Mouse (Mus musculus): ENCODE results near the gene Ankrd54. TPM values are rescaled to one million over a fixed set of nuclear protein-coding genes. Genes with fewer than 3 reads are reported as not detected.

Gene Ankrd54
- polyA plus RNA-seq, 1 experiment from 2014 or later, result 48.4 TPM

DNA sequence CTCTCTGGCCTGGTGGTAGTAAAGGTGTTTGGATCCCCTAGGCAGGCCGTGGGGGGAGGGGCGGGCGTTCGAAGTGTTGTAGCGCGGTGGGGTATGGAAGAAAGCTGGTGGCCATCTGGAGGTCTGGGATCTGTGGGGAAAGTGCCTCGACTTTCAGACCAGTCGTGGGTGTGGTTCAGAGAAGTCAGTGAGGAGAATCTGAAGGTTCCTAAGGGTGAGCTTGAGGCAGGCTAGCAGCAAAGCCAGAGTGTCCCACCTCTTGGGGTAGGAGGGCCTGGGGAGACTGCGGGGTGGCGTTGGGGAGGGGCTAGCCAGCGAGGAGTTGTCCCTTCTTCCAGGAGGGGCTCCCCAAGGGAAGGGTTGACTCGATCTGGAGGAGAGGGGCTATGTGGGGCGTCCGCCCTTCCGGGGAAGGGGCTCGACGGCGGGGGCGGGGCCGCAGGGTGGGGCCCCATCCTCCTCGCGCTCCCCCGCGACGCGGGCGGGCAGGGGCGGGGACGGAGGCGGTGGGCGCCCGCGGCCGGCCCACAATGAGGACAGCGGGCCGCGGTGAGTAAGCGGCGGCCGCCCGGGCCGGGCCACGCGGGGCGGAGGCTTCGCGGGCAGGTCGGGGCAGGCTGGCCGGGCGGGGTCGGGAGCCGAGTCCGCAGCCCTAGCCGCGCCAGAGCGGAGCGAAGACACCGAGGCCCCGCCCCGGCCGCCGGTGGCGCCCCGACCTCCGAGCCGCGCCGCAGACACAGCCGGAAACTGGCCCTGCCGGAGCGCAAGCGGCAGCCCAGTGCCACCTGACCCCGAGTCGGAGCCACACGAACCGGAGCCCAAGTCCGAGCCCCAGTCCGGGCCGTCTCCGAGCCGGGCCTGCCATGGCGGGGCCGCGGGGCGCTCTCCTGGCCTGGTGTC, 46.0 kb upstream of the Ankrd54 start, which contains the start of gene Micall1:
Gene Micall1, plus strand, starts transcription at position 478 of the 900 bp plus-strand sequence.
- DNase-seq (ENCODE audit: low spot score), result peak; percentile 84
- Histone ChIP-seq H3K36me3 (ENCODE audit: insufficient read depth, low read length) (no peaks in the 10 kb centered on the region), H3K27ac (ENCODE audit: low read length) (peak within 1 kb of the TSS; percentile 91), H3K9ac (replicated peaks; ENCODE audit: low read depth) (peak within 1 kb of the TSS; percentile 82), H3K4me1 (ENCODE audit: insufficient read depth, low read depth, low read length) (peaks cover 23% of the 10 kb centered on the region; the same call in 1 of the 2 replicates), H3K27me3 (replicated peaks; ENCODE audit: insufficient read depth, low read length) (no peaks in the 10 kb centered on the region), H3K4me3 (ENCODE audit: low read depth, low read length) (peak within 1 kb of the TSS; percentile 84), H3K9me3 (ENCODE audit: low read length) (no peaks in the 10 kb centered on the region), H3K4me2 (replicated peaks; ENCODE audit: low read depth, low read length) (peak within 1 kb of the TSS; percentile 97)
- peak; percentile 90 for ATAC-seq
- whole genome bisulfite sequencing, result under 1% methylated on average over 64 of the region's 85 CpGs
- no peak for TF ChIP-seq EP300 (IDR thresholded peaks at IDR 0.05)
- TF ChIP-seq CTCF (IDR thresholded peaks at IDR 0.05), result no peak

DNA sequence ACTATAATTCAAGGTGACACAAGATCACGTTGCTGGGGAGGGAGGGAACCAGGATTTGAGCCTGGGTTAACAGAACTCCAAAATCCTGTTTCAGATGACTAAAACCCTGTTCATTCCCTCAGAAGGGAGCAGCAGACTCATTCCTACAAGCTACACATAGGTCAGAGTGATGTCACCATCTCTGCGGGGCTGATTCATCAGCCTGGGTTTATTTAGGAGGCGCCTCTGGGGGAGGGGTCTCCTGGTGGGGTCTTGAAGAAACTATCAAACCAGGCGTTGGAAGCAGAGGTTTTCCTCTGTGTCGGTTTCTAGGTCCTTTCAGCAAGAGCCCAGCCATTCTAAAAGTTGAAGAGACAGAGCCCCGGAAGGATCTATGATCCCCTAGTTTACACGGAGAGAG, 45.3 kb upstream of the Ankrd54 start:
- WGBS, result 26% methylated on average over 7 of the region's 7 CpGs
- Histone ChIP-seq H3K27ac (ENCODE audit: low read length) (peak overlapping the region; percentile 91), H3K4me1 (ENCODE audit: insufficient read depth, low read depth, low read length) (peaks cover 23% of the 10 kb centered on the region; the same call in 1 of the 2 replicates), H3K27me3 (replicated peaks; ENCODE audit: insufficient read depth, low read length) (no peaks in the 10 kb centered on the region), H3K9ac (replicated peaks; ENCODE audit: low read depth) (peak overlapping the region; percentile 82), H3K4me2 (replicated peaks; ENCODE audit: low read depth, low read length) (peak overlapping the region; percentile 97), H3K36me3 (ENCODE audit: insufficient read depth, low read length) (no peaks in the 10 kb centered on the region), H3K9me3 (ENCODE audit: low read length) (no peaks in the 10 kb centered on the region), H3K4me3 (ENCODE audit: low read depth, low read length) (peak overlapping the region; percentile 84; the same call in 1 of the 2 replicates)
- DNase-seq (ENCODE audit: low spot score), result peak; percentile 61
- no peak for TF ChIP-seq EP300 (IDR thresholded peaks at IDR 0.05)
- no peak for TF ChIP-seq CTCF (IDR thresholded peaks at IDR 0.05)
- peak; percentile 30 for ATAC-seq

DNA sequence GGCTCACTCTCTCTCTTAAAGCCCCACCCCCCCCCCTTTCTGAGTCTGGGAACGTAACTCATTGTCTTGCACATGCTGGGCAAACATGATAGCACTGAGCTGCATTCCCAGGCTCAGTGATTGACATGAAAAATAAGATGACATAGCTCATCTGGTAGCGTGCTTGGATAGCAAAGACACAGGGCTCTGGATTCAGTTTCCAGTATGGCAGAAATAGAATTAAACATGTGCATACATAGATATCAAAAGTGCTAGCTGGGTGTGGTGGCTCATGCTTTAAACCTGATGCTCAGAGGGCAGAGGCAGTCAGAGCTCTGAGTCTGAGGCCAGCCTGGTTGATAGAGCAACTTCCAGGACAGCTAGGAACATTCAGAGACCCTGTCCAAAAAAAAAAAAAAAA, 43.1 kb upstream of the Ankrd54 start:
- no peak for DNase-seq (ENCODE audit: low spot score)
- Histone ChIP-seq H3K27ac (ENCODE audit: low read length) (no peak overlapping the region), H3K27me3 (replicated peaks; ENCODE audit: insufficient read depth, low read length) (no peaks in the 10 kb centered on the region), H3K4me2 (replicated peaks; ENCODE audit: low read depth, low read length) (no peak overlapping the region), H3K9ac (replicated peaks; ENCODE audit: low read depth) (no peak overlapping the region), H3K4me3 (ENCODE audit: low read depth, low read length) (no peak overlapping the region), H3K36me3 (ENCODE audit: insufficient read depth, low read length) (no peaks in the 10 kb centered on the region), H3K4me1 (ENCODE audit: insufficient read depth, low read depth, low read length) (peaks cover 17% of the 10 kb centered on the region; the same call in 1 of the 2 replicates), H3K9me3 (ENCODE audit: low read length) (no peaks in the 10 kb centered on the region)
- ATAC-seq, result no peak
- WGBS, result 53% methylated on average over 2 of the region's 2 CpGs
- TF ChIP-seq CTCF (IDR thresholded peaks at IDR 0.05), result no peak
- TF ChIP-seq EP300 (IDR thresholded peaks at IDR 0.05), result no peak

DNA sequence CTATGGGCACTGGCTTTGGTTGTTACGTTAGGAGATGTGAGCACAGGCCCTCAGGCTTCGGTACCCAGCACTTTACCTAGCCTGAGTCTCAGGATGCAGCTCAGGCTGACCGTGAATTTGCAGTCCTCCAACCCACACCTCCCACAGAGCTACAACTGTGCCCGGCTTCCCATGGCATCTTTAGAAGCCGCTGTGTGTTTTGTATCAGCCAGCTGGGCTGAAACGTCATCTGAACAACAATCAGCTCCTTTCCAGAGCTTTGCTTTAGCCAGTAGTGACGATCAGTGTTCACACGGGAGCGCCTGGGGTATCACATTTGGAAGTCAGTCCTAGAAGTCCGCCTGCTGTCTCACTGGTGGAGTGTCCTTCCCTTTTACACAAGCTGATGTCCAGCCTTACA, 40.6 kb upstream of the Ankrd54 start:
- DNase-seq (ENCODE audit: low spot score), result no peak
- Histone ChIP-seq H3K4me1 (ENCODE audit: insufficient read depth, low read depth, low read length) (peaks cover 15% of the 10 kb centered on the region), H3K9ac (replicated peaks; ENCODE audit: low read depth) (no peak overlapping the region), H3K4me3 (ENCODE audit: low read depth, low read length) (no peak overlapping the region), H3K9me3 (ENCODE audit: low read length) (no peaks in the 10 kb centered on the region), H3K36me3 (ENCODE audit: insufficient read depth, low read length) (no peaks in the 10 kb centered on the region), H3K4me2 (replicated peaks; ENCODE audit: low read depth, low read length) (no peak overlapping the region), H3K27me3 (replicated peaks; ENCODE audit: insufficient read depth, low read length) (no peaks in the 10 kb centered on the region), H3K27ac (ENCODE audit: low read length) (no peak overlapping the region)
- 81% methylated on average over 10 of the region's 10 CpGs for WGBS
- no peak for ATAC-seq
- TF ChIP-seq CTCF (IDR thresholded peaks at IDR 0.05), result no peak
- TF ChIP-seq EP300 (IDR thresholded peaks at IDR 0.05), result no peak

DNA sequence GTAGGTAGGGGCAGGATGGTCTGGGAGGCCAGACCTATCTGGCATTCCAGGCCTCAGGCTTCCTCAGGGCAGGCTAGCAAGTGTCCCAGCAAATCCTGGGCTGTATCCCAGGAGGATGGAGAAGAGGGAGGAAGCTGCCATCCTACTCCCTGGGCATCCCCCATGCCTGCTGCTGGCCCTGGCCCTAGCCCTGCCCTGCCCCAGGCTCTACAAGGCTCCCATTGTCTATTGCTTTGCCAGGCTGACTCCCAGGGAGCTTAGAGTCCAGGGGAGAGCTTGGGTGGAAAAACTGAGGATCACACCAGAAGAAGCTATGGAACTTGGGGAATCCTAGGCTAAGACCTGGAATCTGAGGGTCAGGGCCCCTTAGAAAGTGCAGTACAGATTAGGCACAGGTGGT, 38.8 kb upstream of the Ankrd54 start:
- Histone ChIP-seq H3K9ac (replicated peaks; ENCODE audit: low read depth) (no peak overlapping the region), H3K4me1 (ENCODE audit: insufficient read depth, low read depth, low read length) (peaks cover 19% of the 10 kb centered on the region), H3K4me3 (ENCODE audit: low read depth, low read length) (no peak overlapping the region), H3K27ac (ENCODE audit: low read length) (peak overlapping the region; percentile 15; the same call in 1 of the 2 replicates), H3K36me3 (ENCODE audit: insufficient read depth, low read length) (no peaks in the 10 kb centered on the region), H3K9me3 (ENCODE audit: low read length) (no peaks in the 10 kb centered on the region), H3K27me3 (replicated peaks; ENCODE audit: insufficient read depth, low read length) (no peaks in the 10 kb centered on the region), H3K4me2 (replicated peaks; ENCODE audit: low read depth, low read length) (no peak overlapping the region)
- ATAC-seq (no peak), DNase-seq (ENCODE audit: low spot score) (no peak)
- TF ChIP-seq EP300 (IDR thresholded peaks at IDR 0.05), result no peak
- no peak for TF ChIP-seq CTCF (IDR thresholded peaks at IDR 0.05)

DNA sequence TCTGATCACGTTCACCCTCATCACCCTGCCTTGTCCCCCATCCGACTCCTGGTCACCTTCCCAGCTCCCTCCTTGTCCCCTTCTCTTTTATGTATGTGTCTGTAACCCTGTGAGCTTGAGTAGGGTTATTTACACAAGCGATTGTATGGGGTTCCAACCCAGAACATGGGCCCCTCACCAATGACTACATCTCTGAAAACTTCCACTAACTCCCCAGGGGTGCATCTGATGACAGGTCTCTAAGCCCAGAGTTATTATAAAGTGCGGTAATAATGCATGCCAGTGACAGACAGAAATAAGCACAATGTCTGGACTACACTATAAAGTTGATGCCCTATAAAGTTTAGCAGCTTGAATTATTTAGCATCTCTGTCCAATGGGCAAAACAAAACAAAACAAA, 37.7 kb upstream of the Ankrd54 start:
- DNase-seq (ENCODE audit: low spot score) (no peak), ATAC-seq (no peak)
- H3K9ac ChIP-seq (replicated peaks; ENCODE audit: low read depth), result no peak overlapping the region
- H3K27me3 ChIP-seq (replicated peaks; ENCODE audit: insufficient read depth, low read length), result no peaks in the 10 kb centered on the region
- no peaks in the 10 kb centered on the region for H3K9me3 ChIP-seq (ENCODE audit: low read length)
- H3K4me1 ChIP-seq (ENCODE audit: insufficient read depth, low read depth, low read length), result peaks cover 19% of the 10 kb centered on the region
- no peak overlapping the region for H3K27ac ChIP-seq (ENCODE audit: low read length)
- WGBS, result 81% methylated on average over 4 of the region's 4 CpGs
- TF ChIP-seq CTCF (IDR thresholded peaks at IDR 0.05) (no peak), EP300 (IDR thresholded peaks at IDR 0.05) (no peak)
- H3K4me3 ChIP-seq (ENCODE audit: low read depth, low read length), result no peak overlapping the region
- H3K36me3 ChIP-seq (ENCODE audit: insufficient read depth, low read length), result no peaks in the 10 kb centered on the region
- no peak overlapping the region for H3K4me2 ChIP-seq (replicated peaks; ENCODE audit: low read depth, low read length)

All from lung, postnatal 0 days (tissue).